Mouse (Mus musculus) CH12.LX (cell line): Measurements from ENCODE around the gene Kcnb1.

Experiments used
- CTCF ChIP-seq, 2 experiments: IDR thresholded peaks in 1 of 2; conservative IDR thresholded peaks in 1 of 2; 2 replicates each; pipeline ENCODE4 v1.5.1; 2011 to 2012; ENCODE audit warnings: low read depth in 2 of 2, low read length in 2 of 2, improper control_type of control experiment in 1 of 2, inconsistent platforms in 1 of 2, mild to moderate bottlenecking in 1 of 2, moderate library complexity in 1 of 2
- EP300 ChIP-seq: IDR thresholded peaks from 2 replicates; pipeline ENCODE4 v1.6.1; 2011; ENCODE audit warnings: low read length, improper control_type of control experiment
- MAFK ChIP-seq: IDR thresholded peaks from 2 replicates; pipeline ENCODE4 v1.6.1; 2011; ENCODE audit warnings: low read length, improper control_type of control experiment; ENCODE audit not compliant: insufficient replicate concordance
- NRF1 ChIP-seq: IDR thresholded peaks from 2 replicates; pipeline ENCODE4 v1.6.1; 2014; ENCODE audit warnings: low read depth, mild to moderate bottlenecking, inconsistent platforms, low read length, improper control_type of control experiment, moderate library complexity
- POLR2A ChIP-seq: IDR thresholded peaks from 2 replicates; pipeline ENCODE4 v1.6.1; 2011; ENCODE audit warnings: low read depth, mild to moderate bottlenecking, improper control_type of control experiment, low read length
- TCF12 ChIP-seq: IDR thresholded peaks from 2 replicates; pipeline ENCODE4 v1.6.1; 2014; ENCODE audit warnings: low read depth, mild to moderate bottlenecking, inconsistent platforms, low read length, improper control_type of control experiment
- ZNF384 ChIP-seq: IDR thresholded peaks from 2 replicates; pipeline ENCODE4 v1.6.1; 2012; ENCODE audit warnings: low read depth, low read length, improper control_type of control experiment, inconsistent platforms

GRCm38 (mm10) chr2:167067575-167067974, 122.4 kb downstream of the Kcnb1 start:
- TF ChIP-seq CTCF (conservative IDR thresholded peaks at IDR 0.05 in 1 of 2, IDR thresholded peaks at IDR 0.05 in 1 of 2; ENCODE audit: low read depth in 2 of 2, low read length in 2 of 2), result no peak
- TF ChIP-seq EP300, result no peak
- no peak for TF ChIP-seq ZNF384
- TF ChIP-seq POLR2A, result no peak
- TF ChIP-seq MAFK, result no peak
- TF ChIP-seq TCF12, result no peak
- no peak for TF ChIP-seq NRF1
